Mouse (Mus musculus): ENCODE data around the gene Dgkb. TPM values are rescaled to one million over a fixed set of nuclear protein-coding genes. Genes with fewer than 3 reads are reported as not detected.

Dgkb gene
- polyA plus RNA-seq, 1 experiment, result 0.03 TPM

- TF ChIP-seq POLR2A (IDR thresholded peaks at IDR 0.05; ENCODE audit: control insufficient read depth, extremely low read depth, insufficient read depth, low read length, poor library complexity) (no peak), CTCF (IDR thresholded peaks at IDR 0.05; ENCODE audit: borderline replicate concordance, control insufficient read depth, extremely low read depth, insufficient read depth, low read length, poor library complexity) (no peak)
- Histone ChIP-seq H3K27ac (ENCODE audit: control insufficient read depth, insufficient read depth, low read length) (no peak overlapping the region), H3K27me3 (ENCODE audit: control insufficient read depth, insufficient read depth, low read length) (no peaks in the 10 kb centered on the region), H3K36me3 (ENCODE audit: control insufficient read depth, insufficient read depth, low read length) (no peaks in the 10 kb centered on the region), H3K4me3 (ENCODE audit: control insufficient read depth, insufficient read depth, low read length) (no peak overlapping the region), H3K4me1 (replicated peaks; ENCODE audit: control insufficient read depth, insufficient read depth, low read length) (no peaks in the 10 kb centered on the region)
- no peak for DNase-seq
- WGBS, result 89% methylated on average over 3 of the region's 3 CpGs
Measured at GRCm38 (mm10) chr12:38374159-38374558, 556.6 kb downstream of the Dgkb start.

GRCm38 (mm10) chr12:38385942-38386341 lies 568.4 kb downstream of the Dgkb start:
- H3K4me1 ChIP-seq (replicated peaks; ENCODE audit: control insufficient read depth, insufficient read depth, low read length), result no peaks in the 10 kb centered on the region
- H3K27ac ChIP-seq (ENCODE audit: control insufficient read depth, insufficient read depth, low read length), result no peak overlapping the region
- no peak for TF ChIP-seq CTCF (IDR thresholded peaks at IDR 0.05; ENCODE audit: borderline replicate concordance, control insufficient read depth, extremely low read depth, insufficient read depth, low read length, poor library complexity)
- no peak for TF ChIP-seq POLR2A (IDR thresholded peaks at IDR 0.05; ENCODE audit: control insufficient read depth, extremely low read depth, insufficient read depth, low read length, poor library complexity)
- no peaks in the 10 kb centered on the region for H3K27me3 ChIP-seq (ENCODE audit: control insufficient read depth, insufficient read depth, low read length)
- DNase-seq, result no peak
- no peak overlapping the region for H3K4me3 ChIP-seq (ENCODE audit: control insufficient read depth, insufficient read depth, low read length)
- H3K36me3 ChIP-seq (ENCODE audit: control insufficient read depth, insufficient read depth, low read length), result no peaks in the 10 kb centered on the region
- WGBS, result 91% methylated on average over 6 of the region's 6 CpGs

GRCm38 (mm10) chr12:38386991-38387390 lies 569.5 kb downstream of the Dgkb start:
- TF ChIP-seq POLR2A (IDR thresholded peaks at IDR 0.05; ENCODE audit: control insufficient read depth, extremely low read depth, insufficient read depth, low read length, poor library complexity) (no peak), CTCF (IDR thresholded peaks at IDR 0.05; ENCODE audit: borderline replicate concordance, control insufficient read depth, extremely low read depth, insufficient read depth, low read length, poor library complexity) (no peak)
- no peak overlapping the region for H3K27ac ChIP-seq (ENCODE audit: control insufficient read depth, insufficient read depth, low read length)
- no peak for DNase-seq
- H3K4me3 ChIP-seq (ENCODE audit: control insufficient read depth, insufficient read depth, low read length), result no peak overlapping the region
- H3K27me3 ChIP-seq (ENCODE audit: control insufficient read depth, insufficient read depth, low read length), result no peaks in the 10 kb centered on the region
- no peaks in the 10 kb centered on the region for H3K4me1 ChIP-seq (replicated peaks; ENCODE audit: control insufficient read depth, insufficient read depth, low read length)
- H3K36me3 ChIP-seq (ENCODE audit: control insufficient read depth, insufficient read depth, low read length), result no peaks in the 10 kb centered on the region
- 91% methylated on average over 1 of the region's 1 CpGs for WGBS

- H3K27me3 ChIP-seq (ENCODE audit: control insufficient read depth, insufficient read depth, low read length), result no peaks in the 10 kb centered on the region
- no peaks in the 10 kb centered on the region for H3K36me3 ChIP-seq (ENCODE audit: control insufficient read depth, insufficient read depth, low read length)
- no peak for DNase-seq
- no peak for TF ChIP-seq CTCF (IDR thresholded peaks at IDR 0.05; ENCODE audit: borderline replicate concordance, control insufficient read depth, extremely low read depth, insufficient read depth, low read length, poor library complexity)
- TF ChIP-seq POLR2A (IDR thresholded peaks at IDR 0.05; ENCODE audit: control insufficient read depth, extremely low read depth, insufficient read depth, low read length, poor library complexity), result no peak
- H3K4me3 ChIP-seq (ENCODE audit: control insufficient read depth, insufficient read depth, low read length), result no peak overlapping the region
- no peaks in the 10 kb centered on the region for H3K4me1 ChIP-seq (replicated peaks; ENCODE audit: control insufficient read depth, insufficient read depth, low read length)
- WGBS, result 81% methylated on average over 2 of the region's 2 CpGs
- H3K27ac ChIP-seq (ENCODE audit: control insufficient read depth, insufficient read depth, low read length), result no peak overlapping the region
Measured at GRCm38 (mm10) chr12:38387654-38388053, 570.1 kb downstream of the Dgkb start.

- no peak for DNase-seq
- TF ChIP-seq CTCF (IDR thresholded peaks at IDR 0.05; ENCODE audit: borderline replicate concordance, control insufficient read depth, extremely low read depth, insufficient read depth, low read length, poor library complexity) (no peak), POLR2A (IDR thresholded peaks at IDR 0.05; ENCODE audit: control insufficient read depth, extremely low read depth, insufficient read depth, low read length, poor library complexity) (no peak)
- Histone ChIP-seq H3K4me1 (replicated peaks; ENCODE audit: control insufficient read depth, insufficient read depth, low read length) (no peaks in the 10 kb centered on the region), H3K27me3 (ENCODE audit: control insufficient read depth, insufficient read depth, low read length) (no peaks in the 10 kb centered on the region), H3K36me3 (ENCODE audit: control insufficient read depth, insufficient read depth, low read length) (no peaks in the 10 kb centered on the region), H3K4me3 (ENCODE audit: control insufficient read depth, insufficient read depth, low read length) (no peak overlapping the region), H3K27ac (ENCODE audit: control insufficient read depth, insufficient read depth, low read length) (no peak overlapping the region)
- WGBS, result 96% methylated on average over 5 of the region's 5 CpGs
Measured at GRCm38 (mm10) chr12:38388243-38388642, 570.7 kb downstream of the Dgkb start.

GRCm38 (mm10) chr12:38397754-38398312 lies 580.3 kb downstream of the Dgkb start:
- Histone ChIP-seq H3K27ac (ENCODE audit: control insufficient read depth, insufficient read depth, low read length) (no peak overlapping the region), H3K4me3 (ENCODE audit: control insufficient read depth, insufficient read depth, low read length) (no peak overlapping the region), H3K36me3 (ENCODE audit: control insufficient read depth, insufficient read depth, low read length) (no peaks in the 10 kb centered on the region), H3K27me3 (ENCODE audit: control insufficient read depth, insufficient read depth, low read length) (no peaks in the 10 kb centered on the region), H3K4me1 (replicated peaks; ENCODE audit: control insufficient read depth, insufficient read depth, low read length) (no peaks in the 10 kb centered on the region)
- no peak for DNase-seq
- 83% methylated on average over 14 of the region's 14 CpGs for WGBS
- TF ChIP-seq CTCF (IDR thresholded peaks at IDR 0.05; ENCODE audit: borderline replicate concordance, control insufficient read depth, extremely low read depth, insufficient read depth, low read length, poor library complexity) (no peak), POLR2A (IDR thresholded peaks at IDR 0.05; ENCODE audit: control insufficient read depth, extremely low read depth, insufficient read depth, low read length, poor library complexity) (no peak)

GRCm38 (mm10) chr12:38400089-38400488 lies 582.6 kb downstream of the Dgkb start:
- TF ChIP-seq CTCF (IDR thresholded peaks at IDR 0.05; ENCODE audit: borderline replicate concordance, control insufficient read depth, extremely low read depth, insufficient read depth, low read length, poor library complexity), result no peak
- TF ChIP-seq POLR2A (IDR thresholded peaks at IDR 0.05; ENCODE audit: control insufficient read depth, extremely low read depth, insufficient read depth, low read length, poor library complexity), result no peak

More at GRCm38 (mm10) chr12:38400089-38400488, 582.6 kb downstream of the Dgkb start:
- no peaks in the 10 kb centered on the region for H3K36me3 ChIP-seq (ENCODE audit: control insufficient read depth, insufficient read depth, low read length)
- no peaks in the 10 kb centered on the region for H3K4me1 ChIP-seq (replicated peaks; ENCODE audit: control insufficient read depth, insufficient read depth, low read length)
- no peak overlapping the region for H3K27ac ChIP-seq (ENCODE audit: control insufficient read depth, insufficient read depth, low read length)
- H3K4me3 ChIP-seq (ENCODE audit: control insufficient read depth, insufficient read depth, low read length), result no peak overlapping the region
- H3K27me3 ChIP-seq (ENCODE audit: control insufficient read depth, insufficient read depth, low read length), result no peaks in the 10 kb centered on the region
- no peak for DNase-seq
- 92% methylated on average over 4 of the region's 4 CpGs for WGBS

Data from thymus, adult 2 months (tissue).